Mouse (Mus musculus): ENCODE data around the gene Slc7a5.
A peak's percentile ranks its signal among the peaks of the same experiment; 100 is the strongest.

The Slc7a5 gene

GRCm38 (mm10) chr8:121848495-121848894 lies 59.0 kb downstream of the Slc7a5 start:
- no peak for DNase-seq

- no peak for DNase-seq
Measured at GRCm38 (mm10) chr8:121847987-121848386, 59.5 kb downstream of the Slc7a5 start.

- DNase-seq, result no peak
Measured at GRCm38 (mm10) chr8:121847261-121847822, 60.2 kb downstream of the Slc7a5 start.

GRCm38 (mm10) chr8:121846815-121847214 lies 60.7 kb downstream of the Slc7a5 start:
- DNase-seq, result no peak

GRCm38 (mm10) chr8:121844765-121845164 lies 62.7 kb downstream of the Slc7a5 start:
- DNase-seq, result no peak

GRCm38 (mm10) chr8:121843184-121843733 lies 64.2 kb downstream of the Slc7a5 start:
- no peak for DNase-seq

- no peak for DNase-seq
Measured at GRCm38 (mm10) chr8:121842064-121842955, 65.2 kb downstream of the Slc7a5 start.

GRCm38 (mm10) chr8:121841242-121841641 lies 66.3 kb downstream of the Slc7a5 start:
- peak; percentile 54 for DNase-seq

- DNase-seq, result peak; percentile 77
Measured at GRCm38 (mm10) chr8:121832503-121832902, 75.0 kb downstream of the Slc7a5 start.

GRCm38 (mm10) chr8:121832061-121832460 lies 75.4 kb downstream of the Slc7a5 start:
- DNase-seq, result no peak
